Mouse (Mus musculus) lung, postnatal 4 days (tissue): Measurements from ENCODE around the gene Pgd.
A peak's percentile ranks its signal among the peaks of the same experiment; 100 is the strongest.
"Not testable (repeated sequence)": the region's sequence is repeated elsewhere in the genome, so short reads cannot be mapped to it uniquely, and the experiment has no call there.

Experiments used
- DNase-seq, 2 experiments: peaks; one replicate each; pipeline ENCODE4 v3.0.0; 2021

Gene Pgd

GRCm38 (mm10) chr4:149166215-149166946 is at the start of gene Pgd:
Gene Pgd (minus strand): TSS chr4:149166771.
- peak; percentile 98 for DNase-seq

GRCm38 (mm10) chr4:149215982-149216381 is 49.4 kb upstream of the Pgd start:
- no peak for DNase-seq

- no peak for DNase-seq
These were observed 48.8 kb upstream of the Pgd start for GRCm38 (mm10) chr4:149215397-149215796.

- DNase-seq: not testable (repeated sequence)
These were observed 47.9 kb upstream of the Pgd start for GRCm38 (mm10) chr4:149214468-149214867.

GRCm38 (mm10) chr4:149213466-149213865 is 46.9 kb upstream of the Pgd start:
- DNase-seq: no peak

GRCm38 (mm10) chr4:149211441-149211840 is 44.9 kb upstream of the Pgd start:
- DNase-seq: not testable (repeated sequence)

GRCm38 (mm10) chr4:149202467-149202866 is 35.9 kb upstream of the Pgd start:
- no peak for DNase-seq

GRCm38 (mm10) chr4:149201110-149201509 is 34.5 kb upstream of the Pgd start:
- no peak for DNase-seq

GRCm38 (mm10) chr4:149197180-149197579 is 30.6 kb upstream of the Pgd start:
- no peak for DNase-seq

- DNase-seq: no peak
These were observed 24.5 kb upstream of the Pgd start for GRCm38 (mm10) chr4:149191103-149191502.

- DNase-seq: no peak
These were observed 22.0 kb upstream of the Pgd start for GRCm38 (mm10) chr4:149188563-149188962.

- DNase-seq: peak in 1 of 2 experiments; percentile 38
These were observed 16.2 kb upstream of the Pgd start for GRCm38 (mm10) chr4:149182755-149183154.

- peak; percentile 34 to 74 for DNase-seq
These were observed 15.6 kb upstream of the Pgd start for GRCm38 (mm10) chr4:149182192-149182591.

GRCm38 (mm10) chr4:149179573-149179972 is 13.0 kb upstream of the Pgd start:
- DNase-seq: peak; percentile 30 to 62

GRCm38 (mm10) chr4:149179160-149179559 is 12.6 kb upstream of the Pgd start:
- peak; percentile 33 to 40 for DNase-seq

- no peak for DNase-seq
These were observed 11.8 kb upstream of the Pgd start for GRCm38 (mm10) chr4:149178328-149178727.

GRCm38 (mm10) chr4:149177046-149177445 is 10.5 kb upstream of the Pgd start:
- DNase-seq: no peak

- no peak for DNase-seq
These were observed 10.1 kb upstream of the Pgd start for GRCm38 (mm10) chr4:149176645-149177044.

- DNase-seq: peak in 1 of 2 experiments; percentile 40
These were observed 7.1 kb upstream of the Pgd start for GRCm38 (mm10) chr4:149173661-149174060.

GRCm38 (mm10) chr4:149172666-149173065 is 6.1 kb upstream of the Pgd start:
- peak; percentile 61 to 88 for DNase-seq

- peak; percentile 61 to 65 for DNase-seq
These were observed 5.5 kb upstream of the Pgd start for GRCm38 (mm10) chr4:149172083-149172482.

- peak; percentile 55 to 67 for DNase-seq
These were observed 5.0 kb upstream of the Pgd start for GRCm38 (mm10) chr4:149171581-149171981.

- DNase-seq: peak; percentile 55 to 67
These were observed 3.9 kb upstream of the Pgd start for GRCm38 (mm10) chr4:149170394-149170931.

GRCm38 (mm10) chr4:149169926-149170325 is 3.4 kb upstream of the Pgd start:
- DNase-seq: not testable (repeated sequence)

GRCm38 (mm10) chr4:149168016-149168415 is 1.4 kb upstream of the Pgd start:
- no peak for DNase-seq
